Comparison of ENCODE assay signal across 11 mouse cellular contexts in the genomic region with DNA sequence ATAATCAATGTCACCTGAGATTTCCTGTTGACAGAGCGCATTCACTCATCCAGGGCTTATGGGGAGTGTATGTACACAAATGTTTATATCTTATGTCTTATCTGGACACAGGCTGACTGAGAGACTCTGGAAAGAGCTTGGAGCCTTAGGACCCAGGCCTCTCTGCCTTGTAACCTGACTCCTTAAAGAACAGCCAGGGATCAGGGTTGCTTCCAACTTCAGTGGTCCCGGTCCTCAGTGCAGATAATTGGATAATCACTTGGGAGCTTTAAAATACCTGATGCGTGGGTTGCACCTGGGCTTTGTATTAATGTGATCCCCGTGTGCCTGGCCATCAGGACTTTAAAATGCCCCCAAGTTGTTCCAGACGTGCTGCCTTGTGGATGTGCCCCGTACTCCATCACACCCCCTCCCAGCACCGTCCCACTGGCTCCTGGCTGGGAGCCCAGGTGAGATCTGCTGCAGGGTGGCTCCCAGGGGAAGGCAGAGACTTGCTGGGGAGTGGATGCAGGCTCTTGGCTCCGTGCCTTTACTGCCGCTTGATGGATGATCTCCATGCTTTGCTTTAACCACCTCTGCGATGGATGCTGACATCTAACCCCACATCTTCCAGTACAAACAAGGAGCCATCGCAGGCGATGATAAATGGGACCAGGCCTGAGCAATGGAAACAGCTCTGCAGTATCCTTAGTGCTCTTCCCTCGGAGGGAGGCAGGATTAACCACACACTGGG. TPM values are rescaled to one million over a fixed set of nuclear protein-coding genes. Genes with fewer than 3 reads are reported as not detected.
DNase-seq lines count a peak whose midpoint lies in the region; ATAC-seq and TF ChIP-seq lines count a peak whose summit lies in the region.
"Had no signal": no experiment of that assay in that cellular context is flagged by ENCODE, and none has a peak within 500 bp of the region (broad histone marks: within the 10 kb centered on the region; RNA-seq: fewer than 3 reads in every experiment).

No protein-coding gene starts in this region.

- peaks cover 37% of the 10 kb centered on the region for H3K4me1 ChIP-seq in intestine, embryonic 14.5 days (replicated peaks; ENCODE audit: control insufficient read depth, insufficient read depth, low read length)
- H3K4me1 ChIP-seq in intestine, postnatal 0 days (replicated peaks; ENCODE audit: control insufficient read depth, insufficient read depth, low read length), result peaks cover 4% of the 10 kb centered on the region; the same call in 1 of the 2 replicates
- H3K4me1 ChIP-seq in embryonic facial prominence, embryonic 11.5 days (ENCODE audit: control insufficient read depth, insufficient read depth, low read length), result no peaks in the 10 kb centered on the region; the same call in 1 of the 2 replicates
- peaks cover 14% of the 10 kb centered on the region; the same call in 1 of the 2 replicates for H3K4me1 ChIP-seq in limb, embryonic 11.5 days (ENCODE audit: control insufficient read depth, insufficient read depth, low read length)

- H3K27ac ChIP-seq in intestine, embryonic 14.5 days (ENCODE audit: low read depth), result peak overlapping the region; percentile 77
- no peak overlapping the region for H3K27ac ChIP-seq in intestine, postnatal 0 days (ENCODE audit: low read depth, low read length)
- H3K27ac ChIP-seq in embryonic facial prominence, embryonic 11.5 days (replicated peaks; ENCODE audit: low read depth, low read length), result no peak overlapping the region
- no peak overlapping the region for H3K27ac ChIP-seq in limb, embryonic 11.5 days (replicated peaks; ENCODE audit: low read depth, low read length)
- H3K27ac ChIP-seq: forebrain, embryonic 15.5 days had no signal

- H3K4me3 ChIP-seq in intestine, embryonic 14.5 days (ENCODE audit: low read depth, low read length), result no peak overlapping the region
- H3K4me3 ChIP-seq in intestine, postnatal 0 days (ENCODE audit: low read depth, low read length), result no peak overlapping the region
- no peak overlapping the region for H3K4me3 ChIP-seq in embryonic facial prominence, embryonic 11.5 days (ENCODE audit: low read depth, low read length)
- no peak overlapping the region for H3K4me3 ChIP-seq in limb, embryonic 11.5 days (ENCODE audit: low read depth, low read length)
- H3K4me3 ChIP-seq: forebrain, embryonic 15.5 days had no signal

- intact Hi-C loops in heart, postnatal 36 days (cut with DNase I), result loop anchor here (5.0 to 10.0 kb wide), 2 partner anchors 184 to 676 kb away; no protein-coding TSS in a partner anchor

- no peak overlapping the region for H3K4me2 ChIP-seq in intestine, embryonic 14.5 days (ENCODE audit: low read length)
- H3K4me2 ChIP-seq in intestine, postnatal 0 days (replicated peaks; ENCODE audit: low read depth), result no peak overlapping the region
- H3K4me2 ChIP-seq in embryonic facial prominence, embryonic 11.5 days (ENCODE audit: low read depth, low read length), result peak overlapping the region; percentile 7; the same call in 1 of the 2 replicates
- 0 out of 2 replicates have a peak overlapping the region, but pooled peaks have one; percentile 0 for H3K4me2 ChIP-seq in limb, embryonic 11.5 days (ENCODE audit: low read depth, severe bottlenecking)
- H3K4me2 ChIP-seq: forebrain, embryonic 15.5 days had no signal

- peak; percentile 73 for DNase-seq in intestine, embryonic 14.5 days (ENCODE audit: low spot score)
- peak; percentile 81 for DNase-seq in 3T3-L1 (ENCODE audit: low read depth, low spot score)
- DNase-seq in embryonic facial prominence, embryonic 11.5 days (ENCODE audit: low spot score), result peak; percentile 29
- no peak for DNase-seq in limb, embryonic 11.5 days (ENCODE audit: low spot score)
- no peak for DNase-seq in thymus, adult 18-20 months
- no peak for DNase-seq in heart, postnatal 36 days
- DNase-seq: midbrain, embryonic 14.5 days had no signal

- no peaks in the 10 kb centered on the region for H3K36me3 ChIP-seq in intestine, embryonic 14.5 days (ENCODE audit: control insufficient read depth, insufficient read depth, low read length)
- no peaks in the 10 kb centered on the region for H3K36me3 ChIP-seq in intestine, postnatal 0 days (ENCODE audit: control insufficient read depth, insufficient read depth)
- H3K36me3 ChIP-seq in embryonic facial prominence, embryonic 11.5 days (replicated peaks; ENCODE audit: control insufficient read depth, insufficient read depth, low read depth, low read length), result no peaks in the 10 kb centered on the region
- no peaks in the 10 kb centered on the region for H3K36me3 ChIP-seq in limb, embryonic 11.5 days (ENCODE audit: control insufficient read depth, insufficient read depth, low read length)
- H3K36me3 ChIP-seq: forebrain, embryonic 15.5 days had no signal

- no peak overlapping the region for H3K9ac ChIP-seq in intestine, embryonic 14.5 days (ENCODE audit: low read length)
- no peak overlapping the region for H3K9ac ChIP-seq in intestine, postnatal 0 days (ENCODE audit: low read depth, low read length)
- no peak overlapping the region for H3K9ac ChIP-seq in embryonic facial prominence, embryonic 11.5 days (replicated peaks; ENCODE audit: low read length)
- no peak overlapping the region for H3K9ac ChIP-seq in limb, embryonic 11.5 days (ENCODE audit: low read length)
- H3K9ac ChIP-seq: forebrain, embryonic 15.5 days had no signal

- 10% methylated on average over 13 of the region's 13 CpGs for WGBS in intestine, embryonic 14.5 days
- WGBS in intestine, postnatal 0 days, result 33% methylated on average over 13 of the region's 13 CpGs
- 15% methylated on average over 13 of the region's 13 CpGs for WGBS in embryonic facial prominence, embryonic 11.5 days
- 9% methylated on average over 13 of the region's 13 CpGs for WGBS in limb, embryonic 11.5 days

- H3K9me3 ChIP-seq in intestine, embryonic 14.5 days (ENCODE audit: control insufficient read depth, low read length), result no peaks in the 10 kb centered on the region
- no peaks in the 10 kb centered on the region for H3K9me3 ChIP-seq in intestine, postnatal 0 days (ENCODE audit: control insufficient read depth)
- no peaks in the 10 kb centered on the region for H3K9me3 ChIP-seq in embryonic facial prominence, embryonic 11.5 days (replicated peaks; ENCODE audit: control insufficient read depth, low read length)
- H3K9me3 ChIP-seq in limb, embryonic 11.5 days (ENCODE audit: control insufficient read depth, low read length), result no peaks in the 10 kb centered on the region
- H3K9me3 ChIP-seq: forebrain, embryonic 15.5 days had no signal

- peak; percentile 29; the same call in 1 of the 2 replicates for ATAC-seq in intestine, embryonic 14.5 days (replicated peaks; ENCODE audit: low FRiP score, low TSS enrichment, low read depth)
- no peak for ATAC-seq in intestine, postnatal 0 days
- no peak; the same call in 1 of the 2 replicates for ATAC-seq in embryonic facial prominence, embryonic 11.5 days (replicated peaks; ENCODE audit: insufficient number of reproducible peaks, low FRiP score, low TSS enrichment, low read depth)
- peak; percentile 19; the same call in 1 of the 2 replicates for ATAC-seq in limb, embryonic 11.5 days (ENCODE audit: insufficient number of reproducible peaks, low FRiP score, low TSS enrichment, low read depth)
- ATAC-seq in granulocyte monocyte progenitor cell, adult 5-6 weeks (replicated peaks; ENCODE audit: poor library complexity, severe bottlenecking), result no peak
- ATAC-seq: CD4-positive, CD25-positive, alpha-beta regulatory T cell, adult 4 months; forebrain, embryonic 15.5 days had no signal

- no peaks in the 10 kb centered on the region for H3K27me3 ChIP-seq in intestine, embryonic 14.5 days (replicated peaks; ENCODE audit: control insufficient read depth, insufficient read depth, low read length)
- no peaks in the 10 kb centered on the region for H3K27me3 ChIP-seq in intestine, postnatal 0 days (replicated peaks; ENCODE audit: control insufficient read depth, insufficient read depth, low read length)
- no peaks in the 10 kb centered on the region for H3K27me3 ChIP-seq in embryonic facial prominence, embryonic 11.5 days (ENCODE audit: control insufficient read depth, insufficient read depth, low read length)
- no peaks in the 10 kb centered on the region for H3K27me3 ChIP-seq in limb, embryonic 11.5 days (ENCODE audit: control insufficient read depth, insufficient read depth, low read length)
- H3K27me3 ChIP-seq: forebrain, embryonic 15.5 days had no signal

- no peak for TF ChIP-seq CTCF in intestine, postnatal 0 days (IDR thresholded peaks at IDR 0.05; ENCODE audit: low read depth)

RNA-seq across cellular contexts. Expression of gene Dact2, which starts 26.8 kb away (rescaled TPM):
- 10.4 and 10.8 TPM in 2 replicates for polyA plus RNA-seq in intestine, embryonic 14.5 days (2014; fragmentation: Nextera tagmentation; extraction: Ambion mirVana)
- polyA plus RNA-seq in intestine, postnatal 0 days (2015; fragmentation: Nextera tagmentation; extraction: Ambion mirVana), result 6.2 and 7.8 TPM in 2 replicates
- polyA plus RNA-seq in embryonic facial prominence, embryonic 11.5 days (2014; fragmentation: Nextera tagmentation; extraction: Ambion mirVana), result 1.1 TPM in 2 replicates
- polyA plus RNA-seq in limb, embryonic 11.5 days (2014; fragmentation: Nextera tagmentation; extraction: Ambion mirVana), result 1.1 and 1.3 TPM in 2 replicates
- total RNA-seq in granulocyte monocyte progenitor cell, adult 5-6 weeks (2014; fragmentation: Nextera tagmentation), result not detected in 2 replicates
- not detected in 2 replicates for total RNA-seq in granulocyte monocyte progenitor cell, adult 5-6 weeks (2017)
- total RNA-seq in heart, postnatal 36 days (2021), result 1 to 10 TPM; 1.0 to 1.7 TPM
- polyA plus RNA-seq: CD4-positive, CD25-positive, alpha-beta regulatory T cell, adult 4 months had no signal

RNA-seq across cellular contexts. Expression of gene Smoc2, which starts 48.4 kb away (rescaled TPM):
- polyA plus RNA-seq in intestine, embryonic 14.5 days (2014; fragmentation: Nextera tagmentation; extraction: Ambion mirVana), result 184 and 222 TPM in 2 replicates
- polyA plus RNA-seq in intestine, postnatal 0 days (2015; fragmentation: Nextera tagmentation; extraction: Ambion mirVana), result 62.7 and 63.4 TPM in 2 replicates
- 40.8 and 45.0 TPM in 2 replicates for polyA plus RNA-seq in embryonic facial prominence, embryonic 11.5 days (2014; fragmentation: Nextera tagmentation; extraction: Ambion mirVana)
- 37.0 and 39.8 TPM in 2 replicates for polyA plus RNA-seq in limb, embryonic 11.5 days (2014; fragmentation: Nextera tagmentation; extraction: Ambion mirVana)
- total RNA-seq in granulocyte monocyte progenitor cell, adult 5-6 weeks (2014; fragmentation: Nextera tagmentation), result not detected in 2 replicates
- total RNA-seq in granulocyte monocyte progenitor cell, adult 5-6 weeks (2017), result not detected in 2 replicates
- total RNA-seq in heart, postnatal 36 days (2021), result 10 to 100 TPM; 46.5 to 54.3 TPM
- polyA plus RNA-seq: CD4-positive, CD25-positive, alpha-beta regulatory T cell, adult 4 months had no signal

Comparison
In these comparisons a context has a peak if more than half of its experiments do, and no peak if none do; other contexts are left out.
1. ATAC-seq: peak in intestine, embryonic 14.5 days (single experiment) and limb, embryonic 11.5 days (single experiment); none in intestine, postnatal 0 days (single experiment), embryonic facial prominence, embryonic 11.5 days (single experiment) and granulocyte monocyte progenitor cell, adult 5-6 weeks (single experiment).
2. DNase-seq: peak in intestine, embryonic 14.5 days (single experiment), 3T3-L1 (single experiment) and embryonic facial prominence, embryonic 11.5 days (single experiment); none in limb, embryonic 11.5 days (single experiment), thymus, adult 18-20 months (0 of 2) and heart, postnatal 36 days (0 of 2).
3. H3K4me2 ChIP-seq: peak in embryonic facial prominence, embryonic 11.5 days (single experiment) and limb, embryonic 11.5 days (single experiment); none in intestine, embryonic 14.5 days (single experiment) and intestine, postnatal 0 days (single experiment).